Mouse (Mus musculus) intestine, postnatal 0 days (tissue): ENCODE data around the gene Olfr412. TPM values are rescaled to one million over a fixed set of nuclear protein-coding genes. Genes with fewer than 3 reads are reported as not detected.
A peak's percentile ranks its signal among the peaks of the same experiment; 100 is the strongest.

Source experiments
- ATAC-seq: fragments of 200-750 bp; cut with Nextera tagmentation; 2 replicates; pipeline ENCODE4 v1.8.0; 2017; ENCODE audit warnings: mild to moderate bottlenecking, moderate TSS enrichment, moderate library complexity
- H3K27ac ChIP-seq: fragments of 300-500 bp; sonication (generic); 2 replicates; pipeline ENCODE4 v1.5.1; 2014; ENCODE audit warnings: mild to moderate bottlenecking, low read depth, low read length, moderate library complexity
- H3K27me3 ChIP-seq: fragments of 300-500 bp; sonication (generic); replicated peaks from 2 replicates; pipeline ENCODE4 v1.6.1; 2014; ENCODE audit warnings: low read length, mixed read lengths; ENCODE audit not compliant: control insufficient read depth, insufficient read depth
- H3K36me3 ChIP-seq: fragments of 300-500 bp; sonication (generic); 2 replicates; pipeline ENCODE4 v1.6.1; 2014; ENCODE audit warnings: mild to moderate bottlenecking, moderate library complexity; ENCODE audit not compliant: control insufficient read depth, insufficient read depth
- H3K4me1 ChIP-seq: fragments of 300-500 bp; sonication (generic); replicated peaks from 2 replicates; pipeline ENCODE4 v1.6.1; 2014; ENCODE audit warnings: antibody characterized with exemption, low read length, mixed read lengths; ENCODE audit not compliant: control insufficient read depth, insufficient read depth
- H3K4me2 ChIP-seq: fragments of 300-500 bp; sonication (generic); replicated peaks from 2 replicates; pipeline ENCODE4 v1.6.1; 2014; ENCODE audit warnings: low read depth, mild to moderate bottlenecking, moderate library complexity
- H3K4me3 ChIP-seq: fragments of 300-500 bp; sonication (generic); 2 replicates; pipeline ENCODE4 v1.5.1; 2014; ENCODE audit warnings: low read depth, low read length
- H3K9ac ChIP-seq: fragments of 300-500 bp; sonication (generic); 2 replicates; pipeline ENCODE4 v1.6.1; 2014; ENCODE audit warnings: mild to moderate bottlenecking, low read depth, low read length
- H3K9me3 ChIP-seq: fragments of 300-500 bp; sonication (generic); 2 replicates; pipeline ENCODE4 v1.6.1; 2016; ENCODE audit warnings: mixed run types; ENCODE audit not compliant: control insufficient read depth
- CTCF ChIP-seq: sonication (generic); IDR thresholded peaks from 2 replicates; pipeline ENCODE4 v1.5.1; 2016; ENCODE audit warnings: low read depth, mild to moderate bottlenecking, control low read depth, antibody characterized with exemption, moderate library complexity
- WGBS: fragments of 180-500 bp; shearing (Covaris S2); extraction: QIAGEN DNeasy Blood & Tissue Kit; methylation state at CpG from one replicate; pipeline ENCODE4 v1.1.7; 2014; 5-methylcytosine and 5-hydroxymethylcytosine counted together
- polyA plus RNA-seq: library from polyadenylated mRNA; unstranded; fragments of >200 nt; fragmentation: Nextera tagmentation; extraction: Ambion mirVana; gene quantifications from 2 replicates; pipeline ENCODE4 v1.2.1, GENCODE M21; 2015

Olfr412 gene
- polyA plus RNA-seq, 1 experiment from 2014 or later, result not detected

- Histone ChIP-seq H3K4me2 (no peak overlapping the region), H3K4me1 (no peaks in the 10 kb centered on the region), H3K4me3 (no peak overlapping the region), H3K27me3 (no peaks in the 10 kb centered on the region), H3K9ac (no peak overlapping the region), H3K9me3 (no peaks in the 10 kb centered on the region), H3K27ac (no peak overlapping the region), H3K36me3 (peaks cover 16% of the 10 kb centered on the region)
- WGBS, result 80% methylated on average over 18 of the region's 18 CpGs
- no peak for TF ChIP-seq CTCF
- no peak for ATAC-seq
These were observed 33.7 kb downstream of the Olfr412 start for GRCm38 (mm10) chr11:74395583-74395982.

DNA sequence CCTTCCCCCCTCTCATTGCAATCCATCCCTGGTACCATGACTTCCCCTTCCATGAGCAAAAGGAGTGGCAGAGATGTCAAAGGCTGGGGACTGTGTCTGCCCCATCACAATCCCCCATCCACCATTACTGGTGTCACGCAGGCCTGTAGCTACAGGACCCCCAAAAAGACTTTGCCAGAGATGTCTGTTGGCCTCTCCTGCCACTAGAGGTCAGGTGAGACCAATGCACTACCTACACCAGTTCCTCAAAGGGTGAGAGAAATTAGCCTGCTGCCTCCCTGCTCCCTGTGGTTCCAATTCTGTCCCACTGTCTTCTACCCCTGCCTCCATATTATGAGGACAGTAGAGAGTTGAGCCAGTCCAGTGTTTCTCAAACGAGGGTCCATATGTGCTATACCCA lies 40.3 kb downstream of the Olfr412 start:
- WGBS, result 50% methylated on average over 2 of the region's 2 CpGs
- H3K9ac ChIP-seq, result no peak overlapping the region
- peaks cover 10% of the 10 kb centered on the region; the same call in 1 of the 2 replicates for H3K36me3 ChIP-seq
- H3K27ac ChIP-seq, result no peak overlapping the region
- H3K4me2 ChIP-seq, result no peak overlapping the region
- no peaks in the 10 kb centered on the region for H3K27me3 ChIP-seq
- H3K9me3 ChIP-seq, result no peaks in the 10 kb centered on the region
- H3K4me1 ChIP-seq, result no peaks in the 10 kb centered on the region
- no peak overlapping the region for H3K4me3 ChIP-seq
- TF ChIP-seq CTCF, result peak; percentile 76
- no peak for ATAC-seq

GRCm38 (mm10) chr11:74404216-74404615 lies 42.3 kb downstream of the Olfr412 start:
- TF ChIP-seq CTCF, result no peak

DNA sequence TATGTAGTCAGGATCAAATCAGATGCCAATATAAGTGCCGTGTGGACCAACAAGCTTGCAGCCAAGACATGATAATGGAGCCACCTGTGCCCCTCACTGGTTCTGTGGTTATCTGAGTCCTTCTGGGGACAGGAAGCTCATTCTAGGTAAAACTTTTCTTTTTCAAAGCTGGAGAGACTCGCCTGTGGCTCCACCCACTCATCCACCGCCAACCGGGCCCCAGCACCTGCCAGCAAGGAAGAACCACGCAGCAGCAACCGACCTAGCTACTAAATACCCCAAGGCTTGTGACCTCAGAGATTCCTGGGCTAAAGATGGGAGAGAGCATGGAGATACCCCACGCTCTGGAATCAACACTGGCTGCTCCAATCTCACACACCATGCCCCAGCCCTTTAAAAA lies 43.3 kb downstream of the Olfr412 start:
- H3K4me2 ChIP-seq, result no peak overlapping the region
- no peak overlapping the region for H3K9ac ChIP-seq
- peaks cover 5% of the 10 kb centered on the region; the same call in 1 of the 2 replicates for H3K4me1 ChIP-seq
- no peaks in the 10 kb centered on the region for H3K9me3 ChIP-seq
- no peak overlapping the region for H3K27ac ChIP-seq
- TF ChIP-seq CTCF, result no peak
- ATAC-seq, result no peak
- WGBS, result 56% methylated on average over 7 of the region's 7 CpGs
- H3K4me3 ChIP-seq, result no peak overlapping the region
- no peaks in the 10 kb centered on the region for H3K27me3 ChIP-seq
- peaks cover 16% of the 10 kb centered on the region; the same call in 1 of the 2 replicates for H3K36me3 ChIP-seq

More at GRCm38 (mm10) chr11:74404216-74404615, 42.3 kb downstream of the Olfr412 start:
- no peak overlapping the region for H3K4me3 ChIP-seq
- ATAC-seq, result no peak
- H3K27me3 ChIP-seq, result no peaks in the 10 kb centered on the region
- no peak overlapping the region for H3K4me2 ChIP-seq
- no peaks in the 10 kb centered on the region for H3K9me3 ChIP-seq
- WGBS, result 62% methylated on average over 2 of the region's 2 CpGs
- peaks cover 16% of the 10 kb centered on the region; the same call in 1 of the 2 replicates for H3K36me3 ChIP-seq
- no peak overlapping the region for H3K27ac ChIP-seq
- H3K9ac ChIP-seq, result no peak overlapping the region
- H3K4me1 ChIP-seq, result no peaks in the 10 kb centered on the region

GRCm38 (mm10) chr11:74408587-74409446 lies 46.9 kb downstream of the Olfr412 start:
- Histone ChIP-seq H3K9ac (no peak overlapping the region), H3K4me2 (no peak overlapping the region), H3K4me3 (no peak overlapping the region), H3K4me1 (peaks cover 5% of the 10 kb centered on the region; the same call in 1 of the 2 replicates), H3K36me3 (peaks cover 20% of the 10 kb centered on the region; the same call in 1 of the 2 replicates), H3K27ac (no peak overlapping the region), H3K27me3 (no peaks in the 10 kb centered on the region), H3K9me3 (no peaks in the 10 kb centered on the region)
- ATAC-seq, result peak; percentile 78
- WGBS, result 47% methylated on average over 4 of the region's 4 CpGs
- no peak for TF ChIP-seq CTCF

GRCm38 (mm10) chr11:74409447-74409754 lies 47.5 kb downstream of the Olfr412 start:
- Histone ChIP-seq H3K4me3 (no peak overlapping the region), H3K36me3 (peaks cover 20% of the 10 kb centered on the region; the same call in 1 of the 2 replicates), H3K4me1 (peaks cover 10% of the 10 kb centered on the region; the same call in 1 of the 2 replicates), H3K9ac (no peak overlapping the region), H3K4me2 (no peak overlapping the region), H3K27me3 (no peaks in the 10 kb centered on the region), H3K27ac (no peak overlapping the region), H3K9me3 (no peaks in the 10 kb centered on the region)
- ATAC-seq, result no peak
- 75% methylated on average over 5 of the region's 5 CpGs for whole genome bisulfite sequencing
- TF ChIP-seq CTCF, result no peak
